Mouse (Mus musculus): ENCODE results near the gene Eps8l3. TPM values are rescaled to one million over a fixed set of nuclear protein-coding genes. Genes with fewer than 3 reads are reported as not detected.
A peak's percentile ranks its signal among the peaks of the same experiment; 100 is the strongest.
"Not testable (repeated sequence)": the region's sequence is repeated elsewhere in the genome, so short reads cannot be mapped to it uniquely, and the experiment has no call there.

Eps8l3 gene
- total RNA-seq, 2 experiments from 2014 or later = not detected

DNA sequence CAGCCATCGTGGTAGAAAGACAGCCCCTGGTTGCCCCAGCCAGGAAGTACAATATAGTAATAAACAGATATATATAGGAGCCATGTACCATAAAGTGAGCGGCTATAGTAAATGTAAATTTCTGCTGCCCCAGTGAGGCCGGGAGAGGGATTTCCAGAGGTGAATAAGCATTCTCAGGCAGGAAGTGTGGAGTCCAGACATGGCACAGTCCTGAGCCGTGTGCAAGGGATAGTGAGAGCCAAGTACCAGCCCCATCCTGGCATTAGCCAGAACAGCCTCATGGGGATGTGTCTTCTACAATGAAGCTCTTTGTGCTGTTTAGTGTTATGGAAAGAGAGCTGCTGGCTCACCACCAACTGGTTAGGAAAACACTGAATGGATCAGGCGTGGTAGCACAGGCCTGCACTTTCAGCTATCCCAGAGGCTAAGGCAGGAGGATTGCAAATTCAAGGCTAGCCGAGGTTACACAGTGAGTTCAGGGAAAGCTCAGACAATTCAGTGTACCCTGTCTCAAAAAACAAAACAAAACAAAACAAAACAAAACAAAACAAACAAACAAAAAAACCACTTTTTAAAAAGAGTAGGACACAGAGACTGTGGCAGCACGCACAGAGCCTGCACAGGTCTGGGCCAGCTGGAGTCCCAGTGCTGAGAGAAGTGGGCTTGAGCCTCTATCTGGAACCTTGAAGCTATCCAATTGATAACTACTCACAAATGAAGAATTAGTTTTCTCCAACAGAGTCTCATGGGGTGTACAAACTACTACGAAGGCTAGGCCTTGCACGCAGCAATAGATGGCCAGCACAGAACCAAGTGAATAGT is 10.9 kb downstream of the Eps8l3 start:
- DNase-seq = peak; percentile 51 to 59
- intact Hi-C loops (cut with DNase I) = no loop called here

DNA sequence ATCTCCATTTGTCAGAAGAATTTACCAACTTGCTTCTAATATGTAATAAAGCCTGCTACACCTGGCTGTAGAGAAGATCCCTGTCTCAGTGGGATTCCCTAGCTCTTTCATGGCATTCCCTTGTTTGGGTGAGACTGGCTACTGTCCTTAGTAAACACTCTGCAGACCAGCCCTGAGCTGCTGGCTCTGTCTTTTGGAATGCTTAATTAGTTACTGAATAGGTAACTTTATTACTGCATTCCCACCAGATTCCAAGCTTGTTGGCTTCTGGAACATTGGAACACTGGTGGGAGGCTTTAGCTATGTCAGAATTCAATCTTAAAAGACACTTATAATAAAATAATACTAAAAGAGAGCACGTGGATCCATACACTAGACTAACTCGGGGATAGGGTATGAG is 12.2 kb downstream of the Eps8l3 start:
- intact Hi-C loops (cut with DNase I); DNase-seq: not testable (repeated sequence)

DNA sequence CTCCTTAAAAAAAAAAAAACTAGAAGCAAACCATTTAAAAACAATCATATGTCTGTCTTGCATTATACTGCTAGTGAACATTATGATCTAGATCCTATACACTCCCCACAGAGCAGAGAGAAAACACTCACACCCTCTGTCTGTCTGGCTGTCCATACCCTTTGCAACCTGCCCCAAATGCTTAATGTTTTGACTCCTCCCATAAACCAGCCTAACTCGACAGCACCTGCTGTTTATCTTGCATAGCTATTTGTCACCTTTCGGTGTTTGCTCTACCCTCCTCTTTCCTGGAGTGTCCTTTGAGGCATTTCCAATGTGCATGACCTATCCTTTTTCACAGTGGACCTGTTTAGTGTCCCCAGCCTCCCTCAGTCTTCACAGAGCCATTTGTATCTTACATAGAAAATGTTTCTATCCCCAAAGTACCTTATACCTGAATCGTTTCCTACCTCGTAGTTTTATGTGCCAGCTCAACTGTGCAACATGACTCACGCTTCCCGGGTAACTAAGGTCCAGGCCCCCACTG is 18.2 kb downstream of the Eps8l3 start:
- intact Hi-C loops (cut with DNase I) = no loop called here
- no peak for DNase-seq

DNA sequence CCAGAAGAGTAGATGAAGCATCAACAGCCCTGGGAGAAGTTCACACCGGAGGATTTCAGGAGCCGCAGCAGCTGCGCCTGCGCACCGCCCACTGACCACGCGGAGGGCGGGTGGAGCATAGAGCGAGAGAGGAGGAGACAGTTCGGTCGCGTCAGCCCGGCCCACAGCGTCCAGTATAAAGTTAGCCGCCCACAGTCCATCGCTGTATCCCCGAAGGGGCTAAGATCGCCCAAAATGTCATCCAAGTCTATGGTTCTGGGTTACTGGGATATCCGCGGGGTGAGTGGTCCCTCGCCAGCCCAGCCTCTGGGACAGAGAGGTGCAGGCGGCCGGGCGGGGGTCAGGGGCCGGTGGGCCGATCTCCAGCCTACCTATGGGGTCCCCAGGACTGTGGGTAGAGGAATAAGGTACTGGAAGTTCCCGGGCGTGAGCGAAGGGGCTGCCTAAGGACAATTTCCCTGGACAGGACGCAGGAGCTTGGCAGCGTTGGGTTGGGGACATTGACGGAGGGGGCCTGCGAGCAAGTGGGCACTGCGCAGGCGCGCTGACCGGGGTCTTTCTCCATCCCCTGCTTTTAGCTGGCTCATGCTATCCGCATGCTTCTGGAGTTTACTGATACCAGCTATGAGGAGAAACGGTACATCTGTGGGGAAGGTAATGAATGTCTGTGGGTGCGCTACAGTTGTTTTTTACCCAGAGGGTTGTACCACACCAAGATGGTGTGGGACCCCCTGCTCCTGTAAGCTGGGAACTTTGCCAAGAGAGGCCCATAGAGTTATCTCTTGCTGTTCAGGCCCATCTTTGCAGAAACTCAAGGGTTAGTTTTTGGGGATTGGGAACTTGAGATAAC is 18.9 kb downstream of the Eps8l3 start, which contains the start of gene Gstm5:
Gstm5 (plus strand) TSS at position 102 of the 850 bp plus-strand sequence.
- DNase-seq = peak; percentile 86 to 87
- intact Hi-C loops (cut with DNase I) = no loop called here

DNA sequence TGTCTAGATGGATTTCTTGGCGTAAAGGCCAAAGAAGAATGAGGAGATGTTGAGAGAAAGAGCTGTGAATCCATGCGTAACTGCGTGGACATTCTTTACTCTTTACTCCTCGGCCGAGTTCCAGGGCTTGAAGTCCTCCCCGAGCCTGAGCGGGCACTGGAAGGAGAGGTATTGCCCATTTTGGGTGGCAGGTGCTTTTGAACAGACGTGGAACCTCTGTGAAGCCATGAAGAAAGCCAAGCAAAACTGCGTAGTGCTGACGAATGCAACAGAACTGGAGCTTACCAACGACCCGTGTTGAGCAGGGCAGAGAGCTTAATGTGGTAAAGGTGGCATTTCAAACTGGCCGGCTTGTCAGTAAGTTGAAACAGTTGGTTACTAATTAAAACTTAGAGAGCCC is 21.7 kb downstream of the Eps8l3 start:
- DNase-seq = no peak

DNA sequence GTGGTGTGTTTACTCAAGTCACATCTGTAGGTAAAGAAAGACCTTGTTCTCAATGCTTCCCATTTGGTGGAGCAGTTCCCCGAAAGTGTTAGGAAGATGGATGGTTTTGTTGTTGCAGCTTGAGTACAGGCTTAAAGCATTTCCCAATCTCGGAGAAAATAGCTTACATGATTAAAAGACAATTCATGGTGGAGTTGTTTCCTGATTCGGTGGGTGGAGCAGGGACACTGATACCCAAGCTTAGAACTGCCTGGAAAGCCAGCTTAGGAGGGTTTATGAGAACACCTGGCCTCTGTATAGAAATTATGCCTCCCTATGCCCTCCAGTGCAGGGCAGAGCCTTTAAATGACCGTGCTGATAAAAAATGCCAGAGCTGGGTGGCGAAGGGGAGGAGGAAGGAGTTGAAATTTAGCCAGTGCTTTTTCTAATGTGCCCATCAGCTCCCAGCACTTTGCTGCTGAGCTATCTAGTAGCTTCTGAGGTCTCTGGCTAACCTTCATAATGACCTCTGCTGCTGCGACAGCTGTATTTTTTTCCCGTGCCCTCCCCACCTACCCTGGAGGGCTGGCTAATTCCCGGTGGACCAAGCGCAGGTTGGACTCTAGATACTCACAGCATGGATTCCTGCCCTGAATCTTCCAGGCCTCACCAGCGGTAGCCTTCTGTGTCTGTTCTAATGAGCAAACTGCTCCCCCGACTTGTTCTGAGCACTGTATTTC is 24.1 kb downstream of the Eps8l3 start:
- DNase-seq = no peak
- intact Hi-C loops (cut with DNase I) = no loop called here

More for the DNA sequence above, 21.7 kb downstream of the Eps8l3 start:
- intact Hi-C loops (cut with DNase I) = no loop called here

DNA sequence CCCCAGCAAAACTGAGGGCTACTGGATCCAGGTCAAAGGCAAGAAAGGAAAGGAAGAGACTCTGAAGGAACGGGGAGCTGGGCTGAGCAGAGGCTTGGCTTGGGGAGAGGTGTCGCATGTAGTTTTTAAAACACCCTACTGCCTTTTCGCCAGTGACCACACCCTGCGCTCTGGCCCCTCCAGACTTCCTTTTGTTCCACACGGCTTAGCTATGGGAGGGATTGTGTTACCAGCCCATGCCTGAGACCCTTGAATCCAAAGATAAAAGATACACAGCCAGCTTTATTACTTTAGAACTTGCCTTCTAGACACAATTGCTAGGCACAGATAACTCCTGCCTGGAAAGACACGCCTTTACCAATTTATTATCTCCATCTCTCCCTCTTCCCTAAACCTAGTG is 28.9 kb downstream of the Eps8l3 start:
- intact Hi-C loops (cut with DNase I) = no loop called here
- no peak for DNase-seq

DNA sequence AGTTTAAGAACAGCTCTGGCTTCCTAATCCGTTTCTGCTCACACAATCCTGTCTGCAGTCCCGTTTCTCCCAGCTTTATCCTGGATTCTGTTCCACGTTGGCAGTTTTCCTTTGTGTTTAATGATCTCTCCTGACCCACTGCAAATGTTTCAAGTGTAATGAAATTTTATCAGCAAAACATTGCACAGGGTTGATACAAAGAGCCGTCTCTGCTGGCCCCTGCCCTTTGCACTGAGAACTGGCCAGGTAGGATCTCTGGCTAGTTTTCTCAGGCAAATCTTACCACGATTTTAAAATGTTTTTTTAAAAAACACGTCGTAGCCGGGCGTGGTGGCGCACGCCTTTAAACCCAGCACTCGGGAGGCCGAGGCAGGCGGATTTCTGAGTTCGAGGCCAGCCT is 39.6 kb downstream of the Eps8l3 start:
- DNase-seq = no peak
- intact Hi-C loops (cut with DNase I) = loop anchor here (5.0 kb wide), 2 partner anchors 219 to 359 kb away; partner anchors contain the start of genes Ahcyl1 and Ubl4b

DNA sequence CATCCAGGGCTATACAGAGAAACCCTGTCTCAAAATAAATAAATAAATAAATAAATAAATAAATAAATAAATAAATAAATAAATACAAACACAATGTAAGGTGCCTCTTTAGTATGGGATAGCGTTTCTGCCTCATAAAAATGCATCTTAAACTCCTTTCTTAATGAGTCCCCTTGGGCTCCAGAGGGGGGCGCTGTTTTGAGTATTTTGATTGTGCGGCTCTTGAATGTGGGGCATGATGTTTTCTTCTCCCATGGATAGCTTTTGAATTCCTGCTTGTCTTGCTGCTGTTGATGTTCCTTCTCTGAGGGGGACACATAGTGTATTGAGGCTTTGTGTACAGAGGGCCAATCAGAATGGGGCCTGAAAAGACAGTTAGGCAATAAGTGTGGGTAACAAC is 40.1 kb downstream of the Eps8l3 start:
- no peak for DNase-seq

DNA sequence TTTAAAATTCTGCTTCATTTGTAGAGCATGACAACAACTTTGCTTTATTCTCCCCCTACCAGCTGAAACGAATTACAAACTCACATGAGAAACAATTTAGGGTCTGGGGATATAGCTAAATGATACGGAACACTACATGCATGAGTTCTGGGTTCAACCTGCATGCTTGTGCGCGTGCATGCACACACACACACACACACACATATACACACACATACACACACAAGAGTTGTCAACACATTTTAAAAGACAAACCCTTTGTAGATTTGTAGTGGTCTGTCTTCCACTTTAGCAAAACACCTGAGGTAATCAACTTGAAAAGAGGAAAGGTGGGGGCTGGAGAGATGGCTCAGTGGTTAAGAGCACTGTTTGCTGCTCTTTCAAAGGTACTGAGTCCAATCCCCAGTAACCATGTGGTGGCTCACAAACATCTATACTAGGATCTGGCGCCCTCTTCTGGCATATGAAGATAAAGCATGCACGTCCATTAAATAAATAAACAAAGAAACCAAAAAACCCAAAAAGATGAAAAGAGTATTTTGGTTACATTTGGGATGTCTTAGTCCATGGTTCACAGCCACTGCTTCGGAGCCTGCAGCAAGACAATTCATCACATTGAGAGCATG is 40.9 kb downstream of the Eps8l3 start:
- peak; percentile 66 to 77 for DNase-seq
- intact Hi-C loops (cut with DNase I) = loop anchor here (1.0 to 5.0 kb wide), 4 partner anchors 51 to 361 kb away; partner anchors contain the start of genes Ahcyl1 and Ubl4b

More for the DNA sequence above, 40.1 kb downstream of the Eps8l3 start:
- intact Hi-C loops (cut with DNase I) = loop anchor here (5.0 kb wide), 2 partner anchors 220 to 360 kb away; partner anchors contain the start of genes Ahcyl1 and Ubl4b

DNA sequence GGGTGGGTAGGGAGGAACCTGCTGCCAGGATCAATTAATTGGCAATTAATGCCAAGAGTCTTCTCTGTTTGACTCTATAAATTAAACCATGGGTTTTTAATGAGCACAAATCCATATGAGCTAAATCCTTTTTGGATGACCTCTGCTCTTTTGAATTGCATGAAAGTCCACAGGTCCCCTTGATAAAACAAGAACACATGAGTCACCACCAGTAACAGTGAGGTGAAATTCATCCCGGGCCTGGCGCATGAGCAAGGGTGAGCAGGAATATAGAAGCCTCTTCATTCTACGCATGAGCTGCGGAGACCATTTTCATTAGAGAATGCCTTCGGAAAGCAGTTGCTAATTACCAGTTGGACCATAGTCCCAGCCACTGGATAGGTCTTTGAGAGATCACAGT is 43.3 kb downstream of the Eps8l3 start:
- intact Hi-C loops (cut with DNase I) = no loop called here
- no peak for DNase-seq

DNA sequence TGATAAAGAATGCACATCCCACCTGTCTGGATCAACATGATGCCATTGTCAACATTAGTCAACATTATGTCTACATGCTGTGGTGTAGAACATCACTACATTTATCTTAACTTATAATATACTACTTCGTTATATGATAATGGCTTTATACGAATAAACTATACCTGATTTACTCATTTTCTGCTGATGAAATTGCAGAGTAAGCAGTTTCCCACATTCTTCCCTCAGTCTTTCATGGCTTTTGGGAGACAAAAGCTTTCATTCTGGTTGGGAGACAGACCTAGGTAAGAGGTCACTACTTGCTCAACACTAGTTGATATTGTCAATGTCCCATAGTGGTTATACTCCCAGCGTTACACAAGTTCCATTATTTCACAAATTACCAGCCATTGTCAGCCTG is 48.3 kb downstream of the Eps8l3 start:
- DNase-seq = no peak
- intact Hi-C loops (cut with DNase I) = no loop called here

DNA sequence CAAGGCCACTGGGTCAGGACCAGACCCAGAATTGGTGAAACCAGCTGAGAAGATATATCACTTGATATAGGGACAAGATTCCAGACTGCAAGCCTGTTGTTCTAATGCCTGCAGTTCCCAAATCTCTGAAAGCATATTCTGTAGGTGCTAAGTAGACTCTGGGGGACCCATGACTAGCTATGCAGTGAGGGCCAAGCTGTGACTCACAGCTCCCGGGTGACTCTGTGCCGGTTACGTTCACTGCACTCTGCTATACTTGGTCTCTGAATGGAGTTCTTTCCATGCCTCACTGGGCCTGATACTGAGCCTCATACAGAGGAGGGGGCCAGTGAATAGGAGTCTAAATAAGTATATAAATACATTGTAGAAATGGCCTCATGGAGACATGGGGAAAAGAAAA is 50.8 kb downstream of the Eps8l3 start:
- DNase-seq = no peak
- intact Hi-C loops (cut with DNase I) = no loop called here

DNA sequence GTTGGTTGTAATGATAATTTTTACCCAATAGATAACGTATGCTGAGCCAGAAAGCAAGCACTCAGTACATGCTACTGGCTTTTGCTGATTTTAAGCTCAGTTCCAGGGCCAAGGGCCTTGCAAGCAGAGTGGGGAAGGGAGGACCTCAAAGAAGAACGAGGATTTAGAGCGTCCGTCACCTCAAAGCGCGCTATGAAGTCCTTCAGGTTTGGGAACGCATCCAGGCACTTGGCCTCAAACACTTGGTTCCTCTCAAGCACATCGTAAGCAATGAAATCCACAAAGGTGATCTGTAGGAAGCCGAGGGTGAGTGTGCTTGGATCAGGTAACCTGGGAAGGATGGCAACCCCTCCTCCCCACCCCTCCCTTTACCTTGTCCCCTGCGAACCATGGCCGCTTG is 51.7 kb downstream of the Eps8l3 start:
- intact Hi-C loops (cut with DNase I) = no loop called here
- no peak for DNase-seq

DNA sequence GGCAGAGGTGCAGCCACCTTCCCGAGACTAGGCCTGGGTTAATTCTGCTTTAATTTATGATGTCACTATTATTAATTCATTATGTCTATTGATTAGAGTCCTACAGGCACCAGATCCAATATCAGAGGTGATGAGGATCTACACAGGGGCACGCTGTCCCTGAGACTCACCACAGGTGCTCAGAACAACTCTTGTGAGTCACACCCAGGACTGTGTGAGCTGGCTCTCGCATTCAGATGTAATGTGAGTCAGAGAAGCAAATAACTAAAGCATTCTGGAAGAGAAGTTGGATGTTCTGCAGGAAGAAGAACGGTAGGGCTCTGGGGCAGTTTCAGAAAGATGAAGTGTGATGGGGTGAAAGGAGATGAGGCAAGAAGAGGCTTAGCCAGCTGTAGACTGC is 52.2 kb downstream of the Eps8l3 start:
- no peak for DNase-seq
- intact Hi-C loops (cut with DNase I) = no loop called here

DNA sequence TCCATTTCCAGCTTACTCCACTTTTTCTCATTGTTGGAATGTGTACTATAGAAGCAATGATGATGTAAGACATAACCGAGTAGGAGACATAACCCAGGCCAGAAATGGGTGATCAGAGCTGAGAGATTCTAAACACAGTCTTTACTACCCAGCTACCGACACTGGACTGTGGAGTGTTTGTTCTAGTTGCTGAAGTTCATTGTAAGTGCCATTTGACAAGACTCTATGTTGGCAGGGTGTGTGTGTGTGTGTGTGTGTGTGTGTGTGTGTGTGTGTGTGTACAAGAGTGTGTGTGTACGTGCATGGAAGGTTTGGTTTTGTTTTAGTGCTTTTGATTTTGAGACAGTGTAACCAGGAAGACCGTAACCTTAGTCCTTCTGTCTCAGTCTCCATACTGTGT is 52.7 kb downstream of the Eps8l3 start:
- intact Hi-C loops (cut with DNase I) = loop anchor here (5.0 kb wide), 1 partner anchor 218 kb away; the partner anchor contains the start of gene Gnai3

DNA sequence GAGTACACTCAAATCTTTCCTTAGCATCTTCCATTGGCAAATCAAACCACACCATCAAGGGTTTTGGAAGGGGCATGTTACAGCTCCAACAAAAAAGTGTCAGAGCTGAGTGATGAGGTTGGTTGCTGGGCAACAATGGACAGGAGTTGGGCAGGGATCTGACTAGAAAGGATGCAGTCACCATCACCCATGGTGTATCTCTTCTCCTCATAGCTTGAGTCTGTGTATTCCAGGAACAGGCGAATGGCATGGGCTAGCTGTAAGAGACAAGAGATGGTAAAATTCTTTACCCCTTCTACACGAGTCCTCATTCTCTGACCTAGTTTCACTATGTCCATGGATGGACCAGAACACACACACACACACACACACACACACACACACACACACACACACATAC is 54.1 kb downstream of the Eps8l3 start:
- intact Hi-C loops (cut with DNase I) = loop anchor here (5.0 kb wide), 1 partner anchor 216 kb away; the partner anchor contains the start of gene Gnai3
- no peak for DNase-seq

More for the DNA sequence above, 52.7 kb downstream of the Eps8l3 start:
- DNase-seq = no peak

DNA sequence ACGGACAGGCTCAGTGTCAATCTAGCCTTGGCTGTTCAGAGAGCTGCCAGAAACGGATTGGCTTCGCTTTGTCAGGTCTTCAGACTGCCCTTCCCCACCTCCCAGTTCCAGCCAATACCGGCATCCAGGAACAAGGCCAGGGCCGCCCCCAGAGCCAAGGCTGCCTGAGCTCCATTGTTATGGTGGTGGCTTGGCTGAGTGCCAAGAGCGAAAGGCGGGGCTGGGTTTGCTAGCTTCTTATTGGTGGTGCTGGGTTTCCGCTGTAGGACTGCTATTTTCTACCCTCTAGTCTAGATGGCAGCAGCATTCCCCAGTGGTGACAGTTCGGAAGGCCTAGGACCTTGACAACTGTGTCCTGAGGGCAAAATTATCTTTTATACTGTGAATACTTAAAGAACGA is 54.6 kb downstream of the Eps8l3 start, which contains the start of gene Gstm7:
Gstm7 (minus strand) TSS at position 148 of the 400 bp plus-strand sequence.
- intact Hi-C loops (cut with DNase I) = loop anchor here (5.0 kb wide), 1 partner anchor 216 kb away; the partner anchor contains the start of gene Gnai3
- DNase-seq = peak; percentile 99 to 100

DNA sequence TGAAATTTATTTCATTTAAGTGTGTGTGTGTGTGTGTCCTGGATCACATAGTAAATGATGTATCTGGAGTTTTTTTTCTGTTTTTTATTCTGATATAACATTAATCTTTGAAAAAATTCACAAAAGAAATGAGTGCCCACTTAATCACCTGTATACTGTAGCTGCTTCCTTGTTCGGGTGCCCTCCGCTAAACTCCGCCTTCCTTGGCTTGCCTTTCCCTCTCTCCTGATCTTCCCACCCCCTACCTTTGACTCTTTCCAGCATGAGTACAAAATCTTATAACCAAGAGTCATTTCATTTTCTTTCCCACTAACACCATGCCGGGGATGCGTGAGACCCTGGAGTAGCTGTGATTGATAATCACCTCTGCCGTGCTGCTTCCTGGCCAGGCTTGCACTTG is 55.1 kb downstream of the Eps8l3 start:
- intact Hi-C loops (cut with DNase I) = loop anchor here (5.0 kb wide), 1 partner anchor 215 kb away; the partner anchor contains the start of gene Gnai3

More for the DNA sequence above, 55.1 kb downstream of the Eps8l3 start:
- DNase-seq = no peak
